27 mouse cellular contexts compared by ENCODE assay signal in the genomic region with DNA sequence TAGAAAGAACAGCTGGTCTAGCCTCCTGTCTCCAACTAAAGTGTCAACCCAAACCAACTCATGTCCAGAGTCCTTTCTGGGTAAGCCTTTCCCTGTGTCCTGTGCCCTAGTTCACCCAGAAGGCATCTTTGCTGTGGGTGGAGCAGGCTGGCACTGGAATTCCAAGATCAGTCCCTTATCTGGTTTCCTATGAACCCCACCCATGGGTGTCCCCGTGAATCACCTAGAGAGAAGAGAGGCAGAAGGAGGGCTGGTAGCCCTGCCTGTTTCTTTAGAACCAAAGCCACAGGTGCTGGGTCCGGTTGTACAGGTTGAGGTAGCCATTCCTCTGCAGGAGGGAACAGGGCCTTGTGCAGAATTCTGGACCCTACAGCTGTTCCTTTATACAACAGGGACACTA. TPM values are rescaled to one million over a fixed set of nuclear protein-coding genes. Genes with fewer than 3 reads are reported as not detected.
DNase-seq lines count a peak whose midpoint lies in the region; ATAC-seq and TF ChIP-seq lines count a peak whose summit lies in the region.
"Had no signal": no experiment of that assay in that cellular context is flagged by ENCODE, and none has a peak within 500 bp of the region (broad histone marks: within the 10 kb centered on the region; RNA-seq: fewer than 3 reads in every experiment).

No protein-coding gene starts in this region.

- H3K27ac ChIP-seq in lung, postnatal 0 days (ENCODE audit: low read length): peak overlapping the region; percentile 86
- peak overlapping the region; percentile 96 for H3K27ac ChIP-seq in intestine, embryonic 16.5 days (ENCODE audit: low read length)
- H3K27ac ChIP-seq in liver, embryonic 15.5 days (replicated peaks): 0 out of 2 replicates have a peak overlapping the region, but pooled peaks have one; percentile 19
- H3K27ac ChIP-seq in stomach, embryonic 16.5 days (ENCODE audit: low read length): peak overlapping the region; percentile 93
- H3K27ac ChIP-seq: forebrain, embryonic 15.5 days; hindbrain, postnatal 0 days; kidney, postnatal 0 days; limb, embryonic 12.5 days had no signal

- DNase-seq in lung, postnatal 0 days (ENCODE audit: low spot score): peak; percentile 70
- no peak for DNase-seq in lung, postnatal 10 days
- no peak for DNase-seq in adrenal gland, postnatal 36 days
- no peak for DNase-seq in MN1 (ENCODE audit: low spot score)
- DNase-seq: adrenal gland, adult 8-10 months; cerebellum, adult 2 months; cerebellum, postnatal 36 days; gastrocnemius, postnatal 14 days; heart, adult 11 months; right cerebral cortex, postnatal 4 days had no signal

- WGBS in lung, postnatal 0 days: 38% methylated on average over 2 of the region's 2 CpGs
- WGBS in intestine, embryonic 16.5 days: 62% methylated on average over 2 of the region's 2 CpGs
- WGBS in liver, embryonic 15.5 days (ENCODE audit: insufficient replicate concordance): 37% methylated on average over 2 of the region's 2 CpGs
- 52% methylated on average over 2 of the region's 2 CpGs for WGBS in stomach, embryonic 16.5 days

- H3K4me2 ChIP-seq in lung, postnatal 0 days (replicated peaks; ENCODE audit: low read depth, low read length): no peak overlapping the region
- peak overlapping the region; percentile 51; the same call in 1 of the 2 replicates for H3K4me2 ChIP-seq in intestine, embryonic 16.5 days (ENCODE audit: low read depth, low read length)
- H3K4me2 ChIP-seq in liver, embryonic 15.5 days: peak overlapping the region; percentile 19; the same call in 1 of the 2 replicates
- peak overlapping the region; percentile 28; the same call in 1 of the 2 replicates for H3K4me2 ChIP-seq in stomach, embryonic 16.5 days (ENCODE audit: low read depth, low read length)
- H3K4me2 ChIP-seq: forebrain, embryonic 15.5 days; heart, embryonic 11.5 days; limb, embryonic 12.5 days had no signal

- H3K9ac ChIP-seq in lung, postnatal 0 days (replicated peaks; ENCODE audit: low read depth): no peak overlapping the region
- H3K9ac ChIP-seq in intestine, embryonic 16.5 days (ENCODE audit: low read depth, low read length): peak overlapping the region; percentile 46
- no peak overlapping the region for H3K9ac ChIP-seq in liver, embryonic 15.5 days
- no peak overlapping the region for H3K9ac ChIP-seq in stomach, embryonic 16.5 days (ENCODE audit: low read length)
- H3K9ac ChIP-seq: forebrain, embryonic 15.5 days; limb, embryonic 12.5 days had no signal

- TF ChIP-seq EP300 in lung, postnatal 0 days (IDR thresholded peaks at IDR 0.05): peak; percentile 88

- H3K9me3 ChIP-seq in lung, postnatal 0 days (ENCODE audit: low read length): no peaks in the 10 kb centered on the region
- no peaks in the 10 kb centered on the region for H3K9me3 ChIP-seq in intestine, embryonic 16.5 days (ENCODE audit: control insufficient read depth, low read length)
- no peaks in the 10 kb centered on the region for H3K9me3 ChIP-seq in liver, embryonic 15.5 days (replicated peaks)
- H3K9me3 ChIP-seq in stomach, embryonic 16.5 days (replicated peaks; ENCODE audit: control insufficient read depth, low read length): no peaks in the 10 kb centered on the region
- H3K9me3 ChIP-seq: forebrain, embryonic 15.5 days; limb, embryonic 12.5 days had no signal

- peak; percentile 35 for ATAC-seq in lung, postnatal 0 days
- peak; percentile 71 for ATAC-seq in intestine, embryonic 16.5 days
- ATAC-seq in liver, embryonic 15.5 days (ENCODE audit: insufficient read depth): no peak
- peak; percentile 36; the same call in 1 of the 2 replicates for ATAC-seq in stomach, embryonic 16.5 days (ENCODE audit: insufficient read depth, low FRiP score)
- ATAC-seq in megakaryocyte, adult 5-6 weeks (ENCODE audit: poor library complexity, severe bottlenecking): no peak
- ATAC-seq: activated CD4-positive, CD25-positive, alpha-beta regulatory T cell, adult 4 months; forebrain, embryonic 15.5 days; hindbrain, postnatal 0 days; midbrain, embryonic 16.5 days had no signal

- TF ChIP-seq CTCF in lung, postnatal 0 days (IDR thresholded peaks at IDR 0.05): 0 out of 2 replicates have a peak, but pooled peaks have one; percentile 15

- no peaks in the 10 kb centered on the region for H3K36me3 ChIP-seq in lung, postnatal 0 days (ENCODE audit: insufficient read depth, low read length)
- no peaks in the 10 kb centered on the region for H3K36me3 ChIP-seq in intestine, embryonic 16.5 days (ENCODE audit: control insufficient read depth, insufficient read depth, low read length)
- H3K36me3 ChIP-seq in liver, embryonic 15.5 days (replicated peaks): no peaks in the 10 kb centered on the region
- no peaks in the 10 kb centered on the region for H3K36me3 ChIP-seq in stomach, embryonic 16.5 days (ENCODE audit: control insufficient read depth, insufficient read depth, low read length)
- H3K36me3 ChIP-seq: forebrain, embryonic 15.5 days; limb, embryonic 12.5 days had no signal

- H3K4me1 ChIP-seq in lung, postnatal 0 days (ENCODE audit: insufficient read depth, low read depth, low read length): peaks cover 15% of the 10 kb centered on the region
- H3K4me1 ChIP-seq in intestine, embryonic 16.5 days (ENCODE audit: control insufficient read depth, insufficient read depth, low read length): peaks cover 36% of the 10 kb centered on the region
- H3K4me1 ChIP-seq in liver, embryonic 15.5 days (replicated peaks): peaks cover 69% of the 10 kb centered on the region
- H3K4me1 ChIP-seq in stomach, embryonic 16.5 days (ENCODE audit: control insufficient read depth, insufficient read depth, low read length): peaks cover 46% of the 10 kb centered on the region
- H3K4me1 ChIP-seq: forebrain, embryonic 15.5 days had no signal

- H3K4me3 ChIP-seq in lung, postnatal 0 days (ENCODE audit: low read depth, low read length): no peak overlapping the region
- no peak overlapping the region for H3K4me3 ChIP-seq in intestine, embryonic 16.5 days (ENCODE audit: low read length)
- H3K4me3 ChIP-seq in liver, embryonic 15.5 days (replicated peaks): no peak overlapping the region
- no peak overlapping the region for H3K4me3 ChIP-seq in stomach, embryonic 16.5 days (replicated peaks; ENCODE audit: low read length)
- H3K4me3 ChIP-seq: forebrain, embryonic 15.5 days; limb, embryonic 12.5 days; myocyte had no signal

- H3K27me3 ChIP-seq in lung, postnatal 0 days (replicated peaks; ENCODE audit: insufficient read depth, low read length): no peaks in the 10 kb centered on the region
- H3K27me3 ChIP-seq in intestine, embryonic 16.5 days (replicated peaks; ENCODE audit: control insufficient read depth, insufficient read depth, low read length): no peaks in the 10 kb centered on the region
- no peaks in the 10 kb centered on the region for H3K27me3 ChIP-seq in liver, embryonic 15.5 days
- H3K27me3 ChIP-seq in stomach, embryonic 16.5 days (ENCODE audit: control insufficient read depth, insufficient read depth, low read length): no peaks in the 10 kb centered on the region
- H3K27me3 ChIP-seq: forebrain, embryonic 15.5 days; limb, embryonic 12.5 days had no signal

RNA-seq across cellular contexts. Expression of gene Tspan15, which starts 9.4 kb away (rescaled TPM):
- polyA plus RNA-seq in lung, postnatal 0 days (2015; fragmentation: Nextera tagmentation; extraction: Ambion mirVana): 106 and 119 TPM in 2 replicates
- polyA plus RNA-seq in intestine, embryonic 16.5 days (2015; fragmentation: Nextera tagmentation; extraction: Ambion mirVana): 86.3 and 92.1 TPM in 2 replicates
- polyA plus RNA-seq in liver, embryonic 15.5 days (2015; fragmentation: Nextera tagmentation; extraction: Ambion mirVana): 12.7 and 14.9 TPM in 2 replicates
- polyA plus RNA-seq in stomach, embryonic 16.5 days (2015; fragmentation: Nextera tagmentation; extraction: Ambion mirVana): 65.5 and 80.3 TPM in 2 replicates
- total RNA-seq in adrenal gland, postnatal 36 days (2021): 10 to 100 TPM; 21.1 to 22.7 TPM
- total RNA-seq in megakaryocyte, adult 5-6 weeks (2015): 0.20 and 0.80 TPM in 2 replicates
- 0.18 and 0.24 TPM in 2 replicates for total RNA-seq in megakaryocyte, adult 5-6 weeks (2017)

RNA-seq across cellular contexts. Expression of gene Tacr2, which starts 30.6 kb away (rescaled TPM):
- 0.32 and 0.40 TPM in 2 replicates for polyA plus RNA-seq in lung, postnatal 0 days (2015; fragmentation: Nextera tagmentation; extraction: Ambion mirVana)
- 0.98 and 1.2 TPM in 2 replicates for polyA plus RNA-seq in intestine, embryonic 16.5 days (2015; fragmentation: Nextera tagmentation; extraction: Ambion mirVana)
- not detected in 2 replicates for polyA plus RNA-seq in liver, embryonic 15.5 days (2015; fragmentation: Nextera tagmentation; extraction: Ambion mirVana)
- 1.4 and 1.6 TPM in 2 replicates for polyA plus RNA-seq in stomach, embryonic 16.5 days (2015; fragmentation: Nextera tagmentation; extraction: Ambion mirVana)
- 10 to 100 TPM; 21.9 to 46.0 TPM for total RNA-seq in adrenal gland, postnatal 36 days (2021)
- total RNA-seq in megakaryocyte, adult 5-6 weeks (2015): not detected in 2 replicates
- not detected in 2 replicates for total RNA-seq in megakaryocyte, adult 5-6 weeks (2017)
- total RNA-seq: gastrocnemius, postnatal 14 days; hematopoietic stem cell, adult 5-6 weeks; hindbrain, postnatal 0 days; MEL had no signal
- polyA plus RNA-seq: activated CD4-positive, CD25-positive, alpha-beta regulatory T cell, adult 4 months; embryonic facial prominence, embryonic 14.5 days; forebrain, embryonic 15.5 days; heart, embryonic 11.5 days; heart, postnatal 0 days; kidney, adult 2 months; kidney, postnatal 0 days; limb, embryonic 12.5 days; midbrain, embryonic 16.5 days had no signal

Comparison
In these comparisons a context has a peak if more than half of its experiments do, and no peak if none do; other contexts are left out.
1. ATAC-seq: peak in lung, postnatal 0 days (single experiment), intestine, embryonic 16.5 days (single experiment) and stomach, embryonic 16.5 days (single experiment); none in liver, embryonic 15.5 days (single experiment) and megakaryocyte, adult 5-6 weeks (single experiment).
2. H3K27ac ChIP-seq: peak in every context shown above with its lines; median percentile 96 in intestine, embryonic 16.5 days; 93 in stomach, embryonic 16.5 days; 86 in lung, postnatal 0 days; 19 in liver, embryonic 15.5 days.